Mouse (Mus musculus): ENCODE measurements around the gene Agpat3.
A peak's percentile ranks its signal among the peaks of the same experiment; 100 is the strongest.

Agpat3 gene

GRCm38 (mm10) chr10:78244438-78245224 lies 107.7 kb downstream of the Agpat3 start, which contains the start of gene Trappc10:
TSS of gene Trappc10 (minus strand) at chr10:78244641.
- peak; percentile 90 for DNase-seq

DNA sequence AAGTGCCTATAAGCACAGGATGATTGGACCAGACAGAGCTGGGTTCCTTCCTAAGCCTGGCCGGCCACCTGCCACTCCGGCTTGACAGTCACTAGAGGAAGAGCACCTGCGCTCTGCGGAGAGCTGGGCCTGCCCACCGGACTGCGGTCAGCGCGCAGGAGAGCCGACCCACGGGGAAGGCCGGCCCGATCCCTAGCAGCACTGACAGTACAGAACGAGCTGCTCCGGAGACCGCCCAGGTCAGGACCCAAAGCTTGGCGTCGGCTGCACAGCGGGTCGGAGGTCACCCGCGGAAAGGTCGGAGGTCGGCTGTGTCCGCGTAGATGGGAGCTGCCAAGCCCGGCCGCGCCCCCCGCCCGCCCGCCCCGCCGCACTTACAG lies 108.2 kb downstream of the Agpat3 start:
- no peak for DNase-seq

DNA sequence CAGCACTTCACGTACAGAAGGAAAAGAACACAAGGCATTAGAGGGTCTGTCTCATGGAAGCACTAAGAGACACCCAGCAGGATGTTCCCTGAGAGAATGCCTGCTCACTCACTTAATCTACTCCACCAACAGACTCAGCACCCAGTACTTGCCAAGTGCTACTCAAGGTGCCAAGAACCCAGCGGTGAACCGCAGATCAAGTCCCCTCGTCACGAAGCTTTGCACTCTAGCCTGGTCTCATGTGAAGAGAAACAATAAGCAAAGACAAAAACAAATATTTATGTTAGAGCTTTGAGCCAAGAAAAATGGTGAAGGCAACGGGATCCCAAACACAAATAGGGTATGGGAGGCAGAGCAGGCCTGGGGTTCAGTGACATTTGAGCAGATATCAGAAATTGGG lies 113.4 kb downstream of the Agpat3 start:
- DNase-seq: no peak

DNA sequence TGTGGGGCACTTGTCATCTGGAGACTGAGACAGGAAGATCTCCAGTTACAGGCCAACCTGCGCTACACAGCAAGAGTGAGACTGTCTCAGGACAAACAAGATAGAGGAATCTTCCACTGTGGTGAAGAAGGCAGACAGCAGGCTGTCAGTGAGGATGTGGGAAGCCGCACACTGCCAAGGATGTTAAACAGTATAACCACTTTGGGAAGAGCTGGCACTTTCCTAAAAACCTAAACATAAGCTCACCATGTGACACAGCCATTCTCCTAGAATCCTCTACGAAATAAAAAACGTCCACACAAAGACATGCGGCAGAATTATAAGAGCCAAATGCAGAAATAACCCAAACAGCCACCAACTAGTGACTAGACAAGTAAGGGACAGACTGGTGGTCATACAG lies 114.0 kb downstream of the Agpat3 start:
- no peak for DNase-seq

GRCm38 (mm10) chr10:78237809-78238208 lies 114.5 kb downstream of the Agpat3 start:
- no peak for DNase-seq

DNA sequence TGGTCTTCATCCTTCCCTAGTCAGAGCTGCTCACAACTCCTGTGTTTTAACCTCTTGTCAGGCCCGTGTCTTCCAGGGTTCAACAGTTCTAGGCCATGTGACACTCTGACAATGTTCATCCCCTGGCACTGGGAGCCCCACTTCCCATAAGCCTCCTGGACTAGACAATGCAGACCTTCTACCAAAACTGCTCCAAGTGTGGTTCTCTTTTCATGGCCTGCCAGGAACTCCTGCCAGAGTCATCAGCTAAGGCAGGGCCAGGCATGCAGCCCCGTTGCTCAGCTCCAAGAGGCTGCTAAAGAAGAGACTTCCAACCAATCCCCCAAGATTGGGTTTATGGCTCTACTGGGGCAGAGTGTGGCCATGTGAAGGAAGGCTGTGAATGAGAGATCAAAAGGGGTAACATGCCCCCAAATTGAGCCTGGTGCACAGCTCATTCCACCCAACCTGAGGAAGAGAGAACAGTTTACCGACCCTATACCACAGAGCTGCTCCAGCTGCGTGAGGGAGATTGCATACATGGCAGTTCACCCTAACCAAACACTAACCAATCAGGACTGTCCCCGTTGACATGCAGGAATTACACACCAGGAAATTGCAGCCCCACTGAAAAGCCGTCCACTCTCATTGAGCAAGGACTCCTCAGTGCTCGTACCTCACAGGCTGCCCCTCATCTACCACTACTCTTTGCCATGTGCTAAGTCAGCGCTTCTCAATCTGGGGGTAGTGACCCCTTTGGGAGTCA lies 115.2 kb downstream of the Agpat3 start:
- DNase-seq: peak; percentile 59

DNA sequence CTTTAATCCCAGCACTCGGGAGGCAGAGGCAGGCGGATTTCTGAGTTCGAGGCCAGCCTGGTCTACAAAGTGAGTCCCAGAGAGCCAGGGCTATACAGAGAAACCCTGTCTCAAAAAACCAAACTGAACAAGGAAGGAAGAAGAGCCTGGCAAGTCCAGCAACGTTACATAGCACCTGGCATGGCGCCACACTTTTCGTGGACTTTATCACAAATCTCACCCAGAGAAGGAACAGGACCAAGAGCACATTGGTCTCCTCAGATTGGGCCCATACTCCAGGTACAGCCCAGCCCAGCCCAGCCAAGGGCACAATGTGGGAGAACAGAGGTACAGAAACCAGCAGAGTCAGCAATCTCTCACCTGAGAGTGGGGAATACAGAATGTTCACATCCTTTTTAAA lies 118.5 kb downstream of the Agpat3 start:
- no peak for DNase-seq

DNA sequence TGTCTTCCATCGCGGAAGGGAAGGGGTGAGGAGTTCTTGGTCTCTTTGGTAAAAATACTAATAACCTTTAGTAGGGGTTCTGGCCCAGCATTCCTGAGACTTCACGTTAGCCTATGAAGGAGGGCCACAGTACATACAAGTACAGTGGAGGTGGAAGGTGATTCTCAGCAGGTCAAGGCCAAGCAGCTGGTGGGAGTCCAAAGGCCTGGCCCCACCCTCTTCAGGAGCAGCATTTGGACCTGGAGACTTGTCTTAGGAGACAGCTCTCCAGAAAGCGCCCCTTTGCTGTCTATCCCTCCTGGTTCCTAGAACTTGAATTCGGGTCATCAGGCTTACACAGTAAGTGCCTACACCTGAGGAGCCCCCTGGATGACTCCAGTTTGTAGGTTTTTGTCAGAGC lies 119.1 kb downstream of the Agpat3 start:
- no peak for DNase-seq

- no peak for DNase-seq
Measured at GRCm38 (mm10) chr10:78232301-78232980, 119.8 kb downstream of the Agpat3 start.

DNA sequence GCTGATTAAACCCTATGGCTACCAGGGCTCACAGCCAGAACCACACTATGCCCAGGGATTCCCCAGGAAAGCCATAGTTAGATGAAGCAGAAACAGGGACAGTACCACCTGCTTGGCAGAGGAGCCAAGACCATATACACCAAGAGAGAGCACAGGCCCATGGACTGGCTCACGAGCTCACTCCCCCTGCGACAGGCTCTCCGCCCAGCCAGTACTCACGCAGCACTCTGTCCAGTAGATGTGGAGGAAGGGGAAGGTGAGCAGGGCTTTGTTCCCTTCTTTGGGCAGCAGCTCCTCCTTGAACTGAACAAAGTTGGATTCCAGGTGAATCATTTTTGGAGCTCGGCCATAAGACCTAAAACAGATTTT lies 123.7 kb downstream of the Agpat3 start:
- DNase-seq: no peak

DNA sequence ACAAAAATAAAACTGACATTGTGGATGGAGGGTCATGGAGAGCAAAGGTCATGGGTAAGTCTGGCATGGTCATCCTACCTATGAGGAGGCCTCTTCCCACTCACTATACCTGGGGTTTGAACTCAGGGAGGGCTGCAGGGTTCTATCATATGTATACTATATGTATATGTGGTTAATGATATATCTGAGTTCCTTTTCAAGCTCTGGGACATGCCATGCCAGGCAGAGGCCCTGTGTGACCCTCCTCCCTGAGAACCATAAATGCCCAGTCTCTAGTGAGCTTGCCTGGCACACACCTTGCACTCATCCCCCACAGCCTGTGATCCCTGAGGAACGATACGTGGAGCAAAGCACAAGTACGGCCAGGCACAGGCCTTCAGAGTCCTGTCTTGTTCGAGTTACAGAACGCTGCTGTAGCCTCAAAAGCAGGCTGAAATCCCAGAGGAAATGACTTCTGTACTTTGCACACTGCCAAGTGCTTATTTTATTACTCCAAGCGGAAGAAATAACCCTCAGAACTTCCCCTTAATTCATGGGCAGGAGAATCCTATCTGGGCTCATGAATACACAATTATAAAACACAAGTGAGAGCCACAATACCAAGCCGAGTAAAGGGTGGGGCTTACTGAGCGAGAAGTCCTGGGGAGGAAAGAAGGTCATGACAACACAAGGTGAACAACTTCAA lies 124.3 kb downstream of the Agpat3 start:
- no peak for DNase-seq

- DNase-seq: no peak
Measured at GRCm38 (mm10) chr10:78224136-78224535, 128.2 kb downstream of the Agpat3 start.

DNA sequence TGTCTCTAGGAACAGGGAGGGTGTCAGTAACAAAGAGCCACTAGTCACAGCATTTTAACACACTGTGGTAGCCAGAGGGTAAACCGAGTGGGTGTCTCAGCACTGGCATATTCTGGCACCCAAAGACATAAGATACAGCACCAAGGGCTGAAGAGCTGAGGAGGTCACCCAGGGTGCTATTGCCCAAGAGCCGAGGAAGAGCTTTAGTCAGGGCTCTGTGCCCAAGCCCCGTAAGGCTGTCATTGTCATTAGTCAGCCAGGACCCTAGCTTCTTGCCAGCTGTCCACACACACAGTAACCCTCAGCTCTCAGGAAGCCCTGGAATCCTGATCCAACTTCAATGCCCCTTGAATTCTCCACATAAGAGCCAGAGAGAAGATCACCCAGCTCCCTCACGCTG lies 129.4 kb downstream of the Agpat3 start:
- DNase-seq: no peak

- DNase-seq: no peak
Measured at GRCm38 (mm10) chr10:78221315-78221714, 131.0 kb downstream of the Agpat3 start.

- DNase-seq: peak; percentile 83
Measured at GRCm38 (mm10) chr10:78219528-78219927, 132.8 kb downstream of the Agpat3 start.
